Comparison of ENCODE assay signal across 8 mouse cellular contexts in the genomic region with DNA sequence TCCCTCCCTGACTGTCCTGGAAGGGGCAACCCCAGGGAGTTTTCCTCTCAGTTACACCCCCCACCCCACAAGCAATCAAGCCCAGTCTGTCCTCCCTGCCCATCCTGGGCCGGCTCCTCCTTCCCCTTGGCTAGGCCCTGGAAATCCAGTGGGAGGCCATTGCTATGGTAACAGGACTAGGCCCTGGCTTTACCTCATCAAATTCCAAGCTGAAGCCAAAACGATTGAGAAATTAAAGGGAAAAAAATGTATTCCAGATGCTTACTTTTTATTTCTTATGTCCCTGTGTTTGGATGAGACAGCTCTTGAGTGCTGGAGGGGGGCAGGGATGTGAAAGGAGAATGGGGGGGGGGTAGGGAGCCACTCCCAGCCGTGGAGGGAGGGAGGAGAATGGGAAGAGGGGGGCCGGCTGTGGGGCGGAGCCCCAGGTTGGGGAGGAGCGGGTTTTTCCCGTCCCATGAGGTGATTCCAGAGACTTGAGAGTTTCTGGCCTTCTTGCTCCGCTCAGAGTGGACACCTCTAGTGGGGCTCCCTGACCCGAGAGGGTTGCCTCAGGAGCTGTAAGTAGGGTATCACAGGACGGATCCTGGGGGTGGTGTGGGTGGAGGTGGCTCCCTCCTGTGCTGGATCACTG. TPM values are rescaled to one million over a fixed set of nuclear protein-coding genes. Genes with fewer than 3 reads are reported as not detected.
DNase-seq lines count a peak whose midpoint lies in the region; TF ChIP-seq lines count a peak whose summit lies in the region.

No protein-coding gene starts in this region.

- peaks cover 53% of the 10 kb centered on the region for H3K79me2 ChIP-seq in C2C12 (ENCODE audit: control insufficient read depth, insufficient read depth)

- no peaks in the 10 kb centered on the region for H3K27me3 ChIP-seq in C2C12 (ENCODE audit: control insufficient read depth, insufficient read depth, insufficient read length)
- no peaks in the 10 kb centered on the region for H3K27me3 ChIP-seq in hindbrain, embryonic 10.5 days (ENCODE audit: insufficient read depth, poor library complexity, severe bottlenecking)

- TF ChIP-seq CTCF in C2C12 (IDR thresholded peaks at IDR 0.05; ENCODE audit: control insufficient read depth, insufficient read depth, insufficient read length) = no peak
- TF ChIP-seq CTCF in left cerebral cortex, adult 2 months (IDR thresholded peaks at IDR 0.05) = no peak

- H3K79me3 ChIP-seq in C2C12 (ENCODE audit: low read depth) = peaks cover 33% of the 10 kb centered on the region

- H3K9me3 ChIP-seq in hindbrain, embryonic 10.5 days = no peaks in the 10 kb centered on the region

- peaks cover 56% of the 10 kb centered on the region for H3K4me1 ChIP-seq in hindbrain, embryonic 10.5 days (replicated peaks)

- H3ac ChIP-seq in C2C12 (ENCODE audit: control insufficient read depth, insufficient read length, low read depth) = peak overlapping the region; percentile 87

- DNase-seq in adrenal gland, postnatal 25 days = peak; percentile 75
- DNase-seq in forelimb bud, embryonic 11.5 days (ENCODE audit: low read depth, low spot score) = peak; percentile 62
- peak; percentile 66 for DNase-seq in hindbrain, embryonic 10.5 days (ENCODE audit: low spot score)
- DNase-seq in left cerebral cortex, adult 2 months (ENCODE audit: extremely low spot score in 1 of 2, low spot score in 2 of 2) = peak; percentile 53
- DNase-seq in lung, postnatal 25 days (ENCODE audit: low spot score) = peak; percentile 80
- peak; percentile 63 for DNase-seq in right cerebral cortex, postnatal 25 days
- DNase-seq in T-cell, adult 2 months (ENCODE audit: low spot score) = no peak

- peak overlapping the region; percentile 78 for H3K4me3 ChIP-seq in C2C12 (ENCODE audit: insufficient read depth, poor library complexity, severe bottlenecking)
- H3K4me3 ChIP-seq in hindbrain, embryonic 10.5 days = peak overlapping the region; percentile 84
- H3K4me3 ChIP-seq in left cerebral cortex, adult 2 months = peak overlapping the region; percentile 57

- peak overlapping the region; percentile 93 for H3K27ac ChIP-seq in hindbrain, embryonic 10.5 days
- peak overlapping the region; percentile 95 for H3K27ac ChIP-seq in left cerebral cortex, adult 2 months

- 8% methylated on average over 10 of the region's 10 CpGs for WGBS in hindbrain, embryonic 10.5 days

- intact Hi-C loops in left cerebral cortex, adult 2 months (cut with DNase I) = no loop called here

- peaks cover 53% of the 10 kb centered on the region for H3K36me3 ChIP-seq in C2C12 (ENCODE audit: control insufficient read depth, insufficient read depth)
- H3K36me3 ChIP-seq in hindbrain, embryonic 10.5 days = peaks cover 66% of the 10 kb centered on the region

TF ChIP-seq in C2C12, 6 proteins besides CTCF, POLR2A, EP300 and RAD21:
- TF ChIP-seq USF1 (IDR thresholded peaks at IDR 0.05; ENCODE audit: low read depth) (no peak), CEBPB (IDR thresholded peaks at IDR 0.05; ENCODE audit: low read depth) (peak; percentile 45)
TF ChIP-seq in C2C12: peak in this region for 1.

RNA-seq across cellular contexts. Expression of a gene that starts 2.3 kb away (rescaled TPM):
- polyA plus RNA-seq in C2C12 (2012; fragmentation: generic; extraction: Trizol) = 58.6 TPM
- 80.1 and 137 TPM in 2 replicates for total RNA-seq in adrenal gland, postnatal 25 days (2021)
- 29.3 and 31.2 TPM in 2 replicates for polyA plus RNA-seq in hindbrain, embryonic 10.5 days (2016; fragmentation: Nextera tagmentation; extraction: Ambion mirVana)
- total RNA-seq in left cerebral cortex, adult 2 months (2021) = 100 to 1,000 TPM; 130 to 148 TPM

RNA-seq across cellular contexts. Expression of a gene that starts 12.9 kb away (rescaled TPM):
- 0.30 TPM for polyA plus RNA-seq in C2C12 (2012; fragmentation: generic; extraction: Trizol)
- total RNA-seq in adrenal gland, postnatal 25 days (2021) = 0.76 and 2.2 TPM in 2 replicates
- polyA plus RNA-seq in hindbrain, embryonic 10.5 days (2016; fragmentation: Nextera tagmentation; extraction: Ambion mirVana) = 18.0 and 20.5 TPM in 2 replicates
- 1 to 10 TPM; 2.0 to 2.6 TPM for total RNA-seq in left cerebral cortex, adult 2 months (2021)

RNA-seq across cellular contexts. Expression of a gene that starts 13.1 kb away (rescaled TPM):
- 195 TPM for polyA plus RNA-seq in C2C12 (2012; fragmentation: generic; extraction: Trizol)
- total RNA-seq in adrenal gland, postnatal 25 days (2021) = 132 and 136 TPM in 2 replicates
- 310 and 387 TPM in 2 replicates for polyA plus RNA-seq in hindbrain, embryonic 10.5 days (2016; fragmentation: Nextera tagmentation; extraction: Ambion mirVana)
- total RNA-seq in left cerebral cortex, adult 2 months (2021) = 100 to 1,000 TPM; 106 to 111 TPM
